Mouse (Mus musculus) forebrain, embryonic 15.5 days (tissue): ENCODE data around the gene Sergef. TPM values are rescaled to one million over a fixed set of nuclear protein-coding genes. Genes with fewer than 3 reads are reported as not detected.
"Not testable (repeated sequence)": the region's sequence is repeated elsewhere in the genome, so short reads cannot be mapped to it uniquely, and the experiment has no call there.

Source experiments
- ATAC-seq: fragments of 200-750 bp; cut with Nextera tagmentation; replicated peaks from 2 replicates; pipeline ENCODE4 v1.8.0; 2017; ENCODE audit warnings: mild to moderate bottlenecking, moderate TSS enrichment, moderate library complexity
- H3K27ac ChIP-seq: fragments of 300-500 bp; sonication (generic); replicated peaks from 2 replicates; pipeline ENCODE4 v1.5.1; 2015; ENCODE audit warnings: mild to moderate bottlenecking, inconsistent platforms
- H3K27me3 ChIP-seq: fragments of 300-500 bp; sonication (generic); 2 replicates; pipeline ENCODE4 v1.6.1; 2015; ENCODE audit warnings: inconsistent platforms
- H3K36me3 ChIP-seq: fragments of 300-500 bp; sonication (generic); 2 replicates; pipeline ENCODE4 v1.6.1; 2015; ENCODE audit warnings: mild to moderate bottlenecking, inconsistent platforms
- H3K4me1 ChIP-seq: fragments of 300-500 bp; sonication (generic); 2 replicates; pipeline ENCODE4 v1.6.1; 2015; ENCODE audit warnings: inconsistent platforms
- H3K4me2 ChIP-seq: fragments of 300-500 bp; sonication (generic); replicated peaks from 2 replicates; pipeline ENCODE4 v1.6.1; 2015; ENCODE audit warnings: mild to moderate bottlenecking, inconsistent platforms
- H3K4me3 ChIP-seq: fragments of 300-500 bp; sonication (generic); 2 replicates; pipeline ENCODE4 v1.5.1; 2015; ENCODE audit warnings: mild to moderate bottlenecking, inconsistent platforms
- H3K9ac ChIP-seq: fragments of 300-500 bp; sonication (generic); replicated peaks from 2 replicates; pipeline ENCODE4 v1.6.1; 2015; ENCODE audit warnings: mild to moderate bottlenecking, inconsistent platforms
- H3K9me3 ChIP-seq: fragments of 300-500 bp; sonication (generic); 2 replicates; pipeline ENCODE4 v1.6.1; 2016; ENCODE audit warnings: inconsistent platforms
- WGBS: fragments of 180-500 bp; shearing (Covaris S2); methylation state at CpG from one replicate; pipeline ENCODE4 v1.1.7; 2015; ENCODE audit warnings: mixed read lengths; 5-methylcytosine and 5-hydroxymethylcytosine counted together
- polyA plus RNA-seq: library from polyadenylated mRNA; unstranded; fragments of >200 nt; fragmentation: Nextera tagmentation; extraction: Ambion mirVana; gene quantifications from 2 replicates; pipeline ENCODE4 v1.2.1, GENCODE M21; 2015

Gene Sergef
- 28.4 and 29.4 TPM in 2 replicates for polyA plus RNA-seq

DNA sequence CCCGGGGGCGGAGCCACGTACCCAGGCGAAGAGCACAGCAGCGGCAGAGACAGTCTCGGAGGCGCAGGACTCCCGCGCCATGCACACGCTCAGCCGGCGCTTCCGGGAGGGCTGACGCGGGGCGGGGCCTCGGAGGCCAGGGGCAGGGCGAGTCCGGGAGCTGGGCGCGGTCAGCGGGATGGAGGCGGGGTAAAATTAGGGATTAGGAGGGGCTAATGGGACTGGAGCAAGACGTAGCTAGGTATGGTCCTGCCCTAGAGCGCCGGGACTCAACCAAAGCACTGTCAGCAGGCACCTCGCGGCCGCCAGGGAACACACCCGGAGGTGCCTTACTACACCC, at the start of gene Sergef:
Gene Sergef (minus strand): TSS at position 116 of the 340 bp plus-strand sequence.
- Histone ChIP-seq H3K9me3 (no peaks in the 10 kb centered on the region), H3K27ac (peak within 1 kb of the TSS; percentile 62), H3K4me3 (peak within 1 kb of the TSS; percentile 46), H3K4me1 (peaks cover 21% of the 10 kb centered on the region), H3K27me3 (no peaks in the 10 kb centered on the region), H3K9ac (peak within 1 kb of the TSS; percentile 46), H3K4me2 (peak within 1 kb of the TSS; percentile 86), H3K36me3 (no peaks in the 10 kb centered on the region)
- WGBS, result under 1% methylated on average over 30 of the region's 30 CpGs
- peak; percentile 96 for ATAC-seq

DNA sequence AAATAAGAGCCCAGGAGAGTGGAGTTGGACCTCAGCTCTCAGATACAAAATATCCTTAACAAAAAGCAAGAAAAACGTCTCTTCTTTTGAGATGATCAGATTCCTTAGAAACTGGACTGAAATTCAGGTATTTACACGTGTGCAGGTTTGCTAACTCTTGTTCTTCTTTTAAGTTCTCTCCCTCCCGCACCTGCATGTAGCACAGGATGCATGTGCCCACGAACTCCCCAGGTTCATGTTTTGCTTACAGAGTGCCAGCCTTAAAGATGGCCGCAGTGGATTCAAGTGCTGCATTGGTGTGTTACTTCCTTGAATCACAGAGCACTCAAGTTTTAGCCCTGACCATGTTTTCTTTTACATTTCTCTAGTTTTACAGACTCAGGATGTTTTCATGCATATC, 47.2 kb upstream of the Sergef start:
- Histone ChIP-seq H3K4me2 (no peak overlapping the region), H3K9me3 (no peaks in the 10 kb centered on the region), H3K27ac (no peak overlapping the region), H3K9ac (no peak overlapping the region), H3K4me3 (no peak overlapping the region), H3K27me3 (no peaks in the 10 kb centered on the region), H3K4me1 (no peaks in the 10 kb centered on the region), H3K36me3 (peaks cover 34% of the 10 kb centered on the region)
- 91% methylated on average over 5 of the region's 5 CpGs for WGBS
- ATAC-seq, result no peak

DNA sequence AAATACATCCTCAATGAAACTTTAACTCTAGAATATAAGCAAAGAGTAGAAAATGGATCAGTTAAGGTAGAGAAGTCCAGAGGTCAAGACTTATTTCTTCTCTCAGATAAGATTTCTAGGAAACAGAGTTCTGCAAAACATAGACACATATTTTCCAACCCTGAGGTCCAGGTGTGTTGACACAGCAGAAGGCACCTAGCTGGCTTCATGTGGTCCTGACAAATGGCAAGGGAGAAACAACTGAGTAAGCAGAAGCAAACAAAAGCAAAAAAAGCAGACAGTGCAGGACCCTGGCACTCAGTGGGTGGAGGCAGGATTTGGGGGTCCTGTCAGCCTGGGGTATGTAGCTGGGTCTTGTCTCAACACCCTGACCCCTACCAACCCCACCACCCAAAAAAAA, 41.1 kb upstream of the Sergef start:
- H3K27me3 ChIP-seq, result no peaks in the 10 kb centered on the region
- H3K36me3 ChIP-seq, result no peaks in the 10 kb centered on the region
- H3K9me3 ChIP-seq, result no peaks in the 10 kb centered on the region
- H3K4me2 ChIP-seq, result no peak overlapping the region
- no peak overlapping the region for H3K4me3 ChIP-seq
- no peak for ATAC-seq
- H3K27ac ChIP-seq, result no peak overlapping the region
- no peak overlapping the region for H3K9ac ChIP-seq
- no peaks in the 10 kb centered on the region for H3K4me1 ChIP-seq

DNA sequence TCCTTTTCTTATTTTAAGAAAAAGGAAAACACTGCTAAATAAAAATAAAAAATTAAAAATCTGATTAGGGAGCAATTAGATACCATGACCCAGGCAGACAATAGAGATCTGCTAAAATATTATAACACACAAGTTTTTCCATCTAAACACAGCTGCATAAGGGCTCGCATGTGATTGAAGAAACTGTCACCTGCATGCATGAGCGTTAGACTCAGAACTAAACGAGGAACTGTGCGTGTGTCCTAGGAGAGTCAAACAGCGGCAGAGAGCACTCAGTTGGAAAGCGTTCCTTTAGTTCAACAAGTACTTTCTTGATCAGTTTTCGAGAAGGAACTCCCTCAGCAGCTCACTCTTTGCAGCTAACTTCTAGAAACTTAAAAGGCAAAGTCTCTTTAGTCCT, 39.4 kb upstream of the Sergef start:
- H3K4me3 ChIP-seq, ATAC-seq, H3K27ac ChIP-seq, H3K9me3 ChIP-seq, H3K9ac ChIP-seq, H3K36me3 ChIP-seq, H3K4me2 ChIP-seq, H3K4me1 ChIP-seq, H3K27me3 ChIP-seq: not testable (repeated sequence)
- WGBS, result 75% methylated on average over 7 of the region's 7 CpGs

DNA sequence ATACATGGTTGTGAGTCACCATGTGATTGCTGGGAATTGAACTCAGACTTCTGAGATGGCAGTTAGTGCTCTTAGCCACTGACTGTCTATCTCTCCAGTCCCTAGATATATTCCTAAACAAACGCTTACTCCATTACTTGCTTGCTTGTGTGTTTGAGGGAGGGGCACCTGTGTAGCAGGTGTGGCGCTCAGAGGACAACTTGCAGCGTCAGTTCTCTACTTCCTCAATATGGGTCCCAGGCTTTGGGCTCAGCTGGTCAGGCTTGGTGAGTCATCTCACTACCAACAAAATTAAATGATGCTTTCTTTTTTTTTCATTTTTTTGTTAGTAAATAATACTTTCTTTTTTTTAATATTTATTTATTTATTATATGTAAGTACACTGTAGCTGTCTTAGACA, 38.8 kb upstream of the Sergef start:
- no peaks in the 10 kb centered on the region for H3K9me3 ChIP-seq
- H3K36me3 ChIP-seq, result no peaks in the 10 kb centered on the region
- H3K4me2 ChIP-seq, result no peak overlapping the region
- H3K27me3 ChIP-seq, result no peaks in the 10 kb centered on the region
- H3K4me1 ChIP-seq, result no peaks in the 10 kb centered on the region
- WGBS, result 90% methylated on average over 3 of the region's 3 CpGs
- no peak overlapping the region for H3K4me3 ChIP-seq
- no peak overlapping the region for H3K9ac ChIP-seq
- ATAC-seq, result no peak
- H3K27ac ChIP-seq, result no peak overlapping the region

DNA sequence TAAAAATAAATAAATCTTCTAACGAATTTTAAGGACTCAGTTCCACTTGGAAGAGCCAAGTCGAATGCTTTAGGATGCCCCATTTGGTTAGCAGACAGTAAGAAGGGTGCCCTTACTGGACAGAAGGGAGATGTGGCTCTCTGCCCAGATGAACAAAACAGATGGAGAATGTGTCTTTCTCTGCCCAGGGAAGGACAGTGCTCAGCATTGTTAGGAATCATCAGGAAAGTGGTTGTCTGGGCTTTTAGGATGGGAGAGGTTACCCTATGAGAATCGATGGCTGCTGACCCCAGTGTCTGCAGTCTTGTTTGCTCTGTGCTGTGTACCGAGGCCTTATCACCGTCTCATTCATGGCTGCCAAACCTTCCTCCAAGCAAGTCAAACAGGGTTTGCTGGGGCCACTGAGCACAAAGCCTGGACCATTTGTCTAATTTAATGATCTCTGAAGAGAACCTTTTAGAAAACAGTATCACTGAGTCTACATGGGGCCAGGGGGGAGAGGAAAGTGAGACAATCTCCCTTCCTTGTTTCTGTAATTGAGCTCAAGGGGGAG, 37.3 kb upstream of the Sergef start:
- no peak overlapping the region for H3K4me2 ChIP-seq
- H3K9ac ChIP-seq, result no peak overlapping the region
- H3K4me1 ChIP-seq, result no peaks in the 10 kb centered on the region
- no peaks in the 10 kb centered on the region for H3K27me3 ChIP-seq
- H3K9me3 ChIP-seq, result no peaks in the 10 kb centered on the region
- WGBS, result 61% methylated on average over 5 of the region's 5 CpGs
- no peaks in the 10 kb centered on the region for H3K36me3 ChIP-seq
- ATAC-seq, result no peak
- no peak overlapping the region for H3K27ac ChIP-seq
- H3K4me3 ChIP-seq, result no peak overlapping the region

DNA sequence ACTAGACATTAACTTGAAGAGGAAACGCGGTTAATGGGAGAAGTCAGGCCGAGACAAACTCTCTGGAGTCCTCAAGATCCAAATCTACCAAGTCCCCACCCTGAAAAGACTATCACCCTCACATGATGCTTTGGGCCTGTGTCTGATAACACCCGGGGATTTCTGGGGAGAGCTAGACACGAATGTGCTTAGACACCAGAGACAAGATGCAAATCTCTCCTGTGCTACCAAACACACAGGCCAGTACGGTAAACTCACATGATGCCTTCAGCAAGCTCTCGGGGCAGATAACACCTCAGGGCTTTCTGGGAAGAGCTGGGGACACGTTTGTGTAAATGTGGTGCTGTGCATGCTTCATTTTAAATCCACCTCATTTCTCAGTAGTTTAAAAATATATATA, 36.3 kb upstream of the Sergef start:
- ATAC-seq, result no peak
- Histone ChIP-seq H3K9me3 (no peaks in the 10 kb centered on the region), H3K4me1 (peaks cover 5% of the 10 kb centered on the region; the same call in 1 of the 2 replicates), H3K36me3 (no peaks in the 10 kb centered on the region), H3K27ac (no peak overlapping the region), H3K27me3 (no peaks in the 10 kb centered on the region), H3K4me3 (no peak overlapping the region), H3K9ac (no peak overlapping the region), H3K4me2 (no peak overlapping the region)
- WGBS, result 88% methylated on average over 8 of the region's 8 CpGs

DNA sequence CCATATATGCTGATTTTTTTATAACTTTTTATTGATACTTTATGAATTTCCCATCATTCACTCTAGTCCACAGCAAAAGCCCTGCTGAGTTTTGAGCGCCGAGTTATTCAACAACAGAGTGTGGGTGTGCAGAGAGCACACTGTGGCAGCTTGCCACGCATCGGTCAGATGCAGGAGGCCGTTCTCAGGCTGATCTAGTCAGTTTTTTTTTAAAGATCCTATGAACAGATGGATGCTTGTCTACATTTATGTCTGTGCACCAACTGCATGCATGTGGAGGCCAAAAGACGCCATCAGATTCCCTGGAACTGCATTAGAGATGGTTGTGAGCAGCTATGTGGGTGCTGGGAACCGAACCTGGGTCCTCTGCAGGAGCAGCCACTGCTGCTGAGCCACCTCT, 35.5 kb upstream of the Sergef start:
- 80% methylated on average over 7 of the region's 7 CpGs for WGBS
- H3K9me3 ChIP-seq, result no peaks in the 10 kb centered on the region

DNA sequence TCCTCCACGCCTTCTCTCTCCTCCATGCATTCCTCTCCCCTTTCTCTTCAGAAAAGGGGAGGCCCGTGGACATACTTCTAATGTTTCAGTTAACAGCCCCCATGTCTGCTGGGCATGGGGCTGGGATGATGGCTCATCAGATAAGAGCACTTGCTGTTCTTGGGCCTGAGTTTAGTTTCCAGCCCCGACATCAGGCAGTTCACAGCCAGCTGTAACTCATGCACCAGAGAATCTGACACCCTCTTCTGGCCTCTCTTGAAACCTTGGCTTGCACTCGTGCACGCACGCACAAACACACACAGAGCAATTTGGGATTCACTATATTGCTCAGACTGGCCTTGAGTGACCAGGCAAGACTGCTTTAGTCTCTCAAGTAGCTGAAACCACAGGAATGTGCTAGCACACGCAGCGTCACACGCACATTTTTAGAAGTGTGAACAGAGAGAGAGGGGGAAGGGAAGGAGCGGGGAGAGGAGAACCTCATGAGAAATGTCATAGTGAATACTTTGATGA, 32.6 kb upstream of the Sergef start, which contains the start of gene Tph1:
Gene Tph1 (minus strand): TSS at position 378 of the 513 bp plus-strand sequence.
- Histone ChIP-seq H3K9ac (no peak within 1 kb of the TSS), H3K27ac (peak within 1 kb of the TSS; percentile 28), H3K27me3 (no peaks in the 10 kb centered on the region), H3K4me2 (no peak within 1 kb of the TSS), H3K36me3 (no peaks in the 10 kb centered on the region), H3K4me1 (peaks cover 8% of the 10 kb centered on the region; the same call in 1 of the 2 replicates), H3K9me3 (no peaks in the 10 kb centered on the region), H3K4me3 (no peak within 1 kb of the TSS)
- 72% methylated on average over 10 of the region's 10 CpGs for WGBS
- ATAC-seq, result no peak

More for the DNA sequence above, 35.5 kb upstream of the Sergef start:
- Histone ChIP-seq H3K27ac (no peak overlapping the region), H3K4me2 (no peak overlapping the region), H3K4me1 (peaks cover 6% of the 10 kb centered on the region; the same call in 1 of the 2 replicates), H3K27me3 (no peaks in the 10 kb centered on the region), H3K4me3 (no peak overlapping the region), H3K9ac (no peak overlapping the region), H3K36me3 (no peaks in the 10 kb centered on the region)
- ATAC-seq, result no peak

DNA sequence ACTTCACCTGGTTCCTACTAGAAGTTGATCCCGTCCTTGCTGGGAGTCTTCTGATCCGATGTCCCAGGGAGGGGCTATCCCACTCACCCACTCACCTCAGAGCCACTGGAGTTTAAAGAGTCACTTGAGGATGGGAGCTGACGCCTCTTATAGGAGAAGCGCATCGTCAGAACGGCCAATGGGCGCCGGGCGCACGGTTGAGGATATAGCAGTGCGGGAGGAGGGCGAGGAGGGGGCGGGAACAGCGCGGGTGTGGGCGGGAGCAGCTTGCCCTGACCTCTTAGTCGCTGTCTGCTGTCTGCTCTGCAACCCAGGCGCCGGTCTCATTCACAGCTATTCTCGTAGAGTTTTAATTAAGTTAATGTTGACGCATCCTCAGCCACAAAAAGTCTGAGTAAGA, 27.6 kb upstream of the Sergef start:
- no peak overlapping the region for H3K9ac ChIP-seq
- no peak for ATAC-seq
- no peaks in the 10 kb centered on the region for H3K9me3 ChIP-seq
- no peak overlapping the region for H3K27ac ChIP-seq
- H3K4me2 ChIP-seq, result peak overlapping the region; percentile 29
- H3K4me3 ChIP-seq, result no peak overlapping the region
- WGBS, result 1% methylated on average over 21 of the region's 21 CpGs
- H3K4me1 ChIP-seq, result peaks cover 11% of the 10 kb centered on the region; the same call in 1 of the 2 replicates
- H3K36me3 ChIP-seq, result no peaks in the 10 kb centered on the region
- H3K27me3 ChIP-seq, result peaks cover 5% of the 10 kb centered on the region; the same call in 1 of the 2 replicates

DNA sequence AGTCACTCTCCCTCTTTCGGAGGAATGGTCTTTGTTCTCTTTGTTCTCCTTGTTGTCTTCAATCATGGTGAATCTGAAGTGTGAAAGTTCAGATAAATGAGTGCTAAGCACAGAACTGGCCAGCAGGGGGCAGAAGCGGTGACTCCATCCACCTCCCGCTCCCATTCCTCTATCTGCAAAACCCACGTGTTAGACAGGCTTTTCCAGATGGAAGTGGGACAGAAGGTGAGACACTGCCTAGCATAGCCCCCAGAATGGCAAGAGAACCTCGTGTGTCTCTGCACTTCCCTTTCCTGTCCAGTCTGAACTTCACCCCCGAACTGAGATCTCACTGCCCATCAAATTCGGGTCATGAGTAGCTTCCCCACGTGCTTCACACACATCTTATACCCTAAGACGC, 25.6 kb upstream of the Sergef start:
- Histone ChIP-seq H3K4me2 (no peak overlapping the region), H3K27ac (no peak overlapping the region), H3K27me3 (peaks cover 5% of the 10 kb centered on the region; the same call in 1 of the 2 replicates), H3K9me3 (no peaks in the 10 kb centered on the region), H3K4me3 (no peak overlapping the region), H3K4me1 (peaks cover 5% of the 10 kb centered on the region; the same call in 1 of the 2 replicates), H3K36me3 (no peaks in the 10 kb centered on the region), H3K9ac (no peak overlapping the region)
- ATAC-seq, result no peak
- 38% methylated on average over 9 of the region's 9 CpGs for WGBS

DNA sequence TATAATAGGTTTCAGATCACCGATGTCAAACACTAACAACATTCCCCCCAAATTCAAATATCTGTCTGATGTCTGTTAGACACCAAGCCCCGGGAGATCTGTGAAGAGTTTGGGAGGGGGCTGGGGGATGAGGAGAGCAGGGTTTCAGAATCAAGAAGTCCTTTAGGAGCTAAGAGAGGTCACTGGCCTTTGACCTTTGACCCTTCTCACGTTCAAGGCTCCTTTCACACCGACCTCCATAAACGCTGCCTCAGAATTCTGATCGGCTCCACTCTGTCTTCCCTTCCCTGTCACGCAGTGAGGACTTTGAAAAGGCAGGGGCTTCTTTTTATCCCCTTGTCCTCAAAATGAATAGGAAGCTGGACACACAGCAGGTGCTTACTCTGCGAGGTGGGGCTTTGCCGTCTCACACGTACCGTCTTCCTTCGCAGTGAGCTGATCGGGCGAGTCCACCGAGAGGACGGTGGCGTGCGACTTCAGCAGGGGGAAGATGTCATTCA, 22.0 kb upstream of the Sergef start:
- H3K36me3 ChIP-seq, result no peaks in the 10 kb centered on the region
- peaks cover 5% of the 10 kb centered on the region; the same call in 1 of the 2 replicates for H3K27me3 ChIP-seq
- no peak overlapping the region for H3K4me3 ChIP-seq
- H3K9ac ChIP-seq, result no peak overlapping the region
- no peak for ATAC-seq
- 28% methylated on average over 18 of the region's 18 CpGs for WGBS
- no peak overlapping the region for H3K4me2 ChIP-seq
- no peak overlapping the region for H3K27ac ChIP-seq
- no peaks in the 10 kb centered on the region; the same call in 1 of the 2 replicates for H3K4me1 ChIP-seq
- H3K9me3 ChIP-seq, result no peaks in the 10 kb centered on the region

DNA sequence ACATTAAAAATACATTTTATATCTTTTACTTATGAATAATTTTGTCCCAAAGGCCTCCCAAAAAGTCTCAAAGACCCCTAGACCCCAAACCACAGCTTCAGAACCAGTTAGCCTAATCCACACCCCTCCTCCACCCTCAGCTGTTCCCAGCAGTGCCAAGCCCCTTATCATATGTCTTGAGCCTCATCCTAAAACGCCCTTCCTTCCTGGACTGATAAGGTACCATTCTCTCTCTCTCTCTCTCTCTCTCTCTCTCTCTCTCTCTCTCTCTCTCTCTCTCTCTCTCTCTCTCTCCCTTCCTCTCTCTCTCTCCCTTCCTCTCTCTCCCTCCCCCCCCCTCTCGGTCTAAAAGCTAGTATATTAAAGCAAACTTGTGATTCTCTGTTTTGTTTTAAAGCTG, 12.7 kb upstream of the Sergef start:
- ATAC-seq, result no peak
- H3K9me3 ChIP-seq, result no peaks in the 10 kb centered on the region
- 77% methylated on average over 2 of the region's 2 CpGs for WGBS
- H3K9ac ChIP-seq, result no peak overlapping the region
- no peak overlapping the region for H3K4me2 ChIP-seq
- H3K36me3 ChIP-seq, result no peaks in the 10 kb centered on the region
- no peaks in the 10 kb centered on the region for H3K27me3 ChIP-seq
- no peak overlapping the region for H3K27ac ChIP-seq
- H3K4me3 ChIP-seq, result no peak overlapping the region
- no peaks in the 10 kb centered on the region for H3K4me1 ChIP-seq
